Mouse (Mus musculus): Measurements from ENCODE around the gene Zfp3.

DNA sequence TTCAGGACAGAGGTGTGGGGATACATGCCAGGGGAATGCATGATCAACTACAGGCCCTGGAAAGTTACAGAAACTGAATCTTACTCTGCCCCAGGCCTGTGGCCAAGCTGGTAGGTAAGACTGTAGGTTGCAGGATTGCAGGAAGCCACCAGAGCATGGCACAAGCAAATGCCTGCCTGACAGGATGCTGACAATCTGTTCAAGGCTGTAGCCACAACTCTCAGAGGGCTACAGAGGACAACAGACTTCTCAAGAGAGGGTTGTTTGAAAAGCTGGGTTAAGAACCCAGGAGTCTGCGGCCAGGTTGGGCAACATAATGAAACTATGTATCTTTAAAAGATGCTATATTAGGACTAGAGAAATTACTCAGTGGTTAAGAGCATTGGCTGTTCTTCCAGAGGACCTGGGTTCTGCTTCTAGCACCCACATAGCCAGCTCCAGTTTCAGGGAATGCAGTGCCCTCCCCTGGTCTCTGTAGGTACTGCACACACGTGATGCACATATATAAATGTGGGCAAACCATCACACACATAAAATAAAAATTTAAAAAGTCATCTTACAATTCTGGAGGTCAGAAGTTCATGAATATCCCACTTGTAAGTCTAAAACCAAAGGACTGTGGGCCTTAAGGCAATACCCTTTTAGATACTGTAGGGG, 38.3 kb downstream of the Zfp3 start:
- TF ChIP-seq CTCF (IDR thresholded peaks at IDR 0.05; ENCODE audit: low read depth), result no peak
- TF ChIP-seq EP300 (IDR thresholded peaks at IDR 0.05; ENCODE audit: low read depth), result no peak
